Mouse (Mus musculus) kidney, postnatal 10 days (tissue): Measurements from ENCODE around the gene Gm43191.
"Not testable (repeated sequence)": the region's sequence is repeated elsewhere in the genome, so short reads cannot be mapped to it uniquely, and the experiment has no call there.

ENCODE experiments used
- DNase-seq: peaks from one replicate; pipeline ENCODE4 v3.0.0; 2021; ENCODE audit warnings: mixed read lengths

Gm43191 gene

DNA sequence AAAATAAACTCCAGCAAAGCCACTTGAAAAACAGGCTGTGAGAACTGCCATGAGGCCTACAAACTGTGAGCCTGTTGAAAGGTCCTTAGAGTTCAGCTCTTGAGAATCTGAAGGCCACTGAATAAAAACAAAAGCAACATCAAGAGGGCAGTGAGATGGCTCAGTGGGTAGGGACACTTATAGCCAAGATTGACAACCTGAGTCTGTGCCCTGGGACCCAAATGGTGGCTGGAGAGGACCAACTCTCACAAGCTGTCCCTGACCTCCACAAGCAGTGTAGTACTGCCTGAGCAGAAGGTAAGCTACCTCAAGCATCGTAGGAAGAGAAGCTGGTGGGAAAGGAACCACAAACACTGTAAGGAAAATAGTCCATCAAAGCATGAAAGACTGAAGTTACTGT is at the start of gene Gm43191:
TSS of gene Gm43191 (minus strand) at position 101 of the 400 bp plus-strand sequence.
- no peak for DNase-seq

DNA sequence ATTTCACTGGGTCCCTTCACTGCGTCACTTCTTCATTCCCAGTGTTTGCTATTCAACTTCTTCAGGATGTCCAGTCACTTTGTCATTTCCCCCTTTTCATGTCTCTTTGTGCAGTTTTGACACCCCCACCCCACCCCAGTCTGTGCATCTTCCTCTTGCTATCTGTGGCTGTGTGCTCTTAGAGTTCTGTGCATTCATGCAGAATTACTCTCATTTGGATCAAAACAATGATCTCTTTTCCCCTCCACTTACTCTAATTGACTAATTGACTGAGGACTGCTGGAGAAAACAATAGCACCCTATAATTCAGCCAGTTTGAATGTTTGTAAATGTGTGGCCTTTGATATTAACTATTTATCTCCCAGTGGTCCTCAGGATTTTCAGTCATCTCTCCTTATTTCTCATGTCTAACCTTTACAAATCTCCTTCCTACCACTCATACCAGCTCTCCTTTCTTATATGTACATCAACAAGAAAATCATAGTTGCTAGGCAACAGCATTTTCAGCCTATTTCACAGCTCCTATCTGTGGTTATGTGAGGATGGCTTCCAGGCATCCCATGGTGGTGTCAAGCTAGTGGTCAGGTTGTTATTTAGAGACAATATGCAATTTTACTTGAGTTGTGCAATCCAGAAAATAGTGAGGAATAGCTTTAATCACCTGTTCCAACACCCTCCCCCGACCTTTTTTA is 48.6 kb upstream of the Gm43191 start:
- no peak for DNase-seq

GRCm38 (mm10) chr3:116726807-116727206 is 45.7 kb upstream of the Gm43191 start:
- DNase-seq: no peak

- no peak for DNase-seq
Observed at GRCm38 (mm10) chr3:116723496-116724481, 42.7 kb upstream of the Gm43191 start.

DNA sequence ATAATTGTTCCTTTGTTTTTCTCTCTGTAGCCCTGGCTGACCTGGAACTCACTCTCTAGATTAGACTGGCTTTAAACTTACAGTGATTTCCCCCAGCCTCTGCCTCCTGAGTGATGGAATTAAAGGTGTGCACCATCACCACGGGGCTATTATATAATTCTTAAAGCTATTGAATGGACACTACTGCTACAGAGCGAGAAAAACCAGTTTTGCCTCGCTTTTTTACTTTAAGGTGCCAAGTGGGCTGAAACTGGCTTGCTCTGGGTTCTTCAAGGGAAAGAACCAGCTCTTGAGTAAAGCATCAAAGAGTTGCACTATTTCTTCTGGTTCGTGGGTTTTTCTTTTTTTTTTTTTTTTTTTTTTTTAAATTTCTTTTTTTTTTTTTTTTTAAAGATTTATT is 41.9 kb upstream of the Gm43191 start:
- no peak for DNase-seq

DNA sequence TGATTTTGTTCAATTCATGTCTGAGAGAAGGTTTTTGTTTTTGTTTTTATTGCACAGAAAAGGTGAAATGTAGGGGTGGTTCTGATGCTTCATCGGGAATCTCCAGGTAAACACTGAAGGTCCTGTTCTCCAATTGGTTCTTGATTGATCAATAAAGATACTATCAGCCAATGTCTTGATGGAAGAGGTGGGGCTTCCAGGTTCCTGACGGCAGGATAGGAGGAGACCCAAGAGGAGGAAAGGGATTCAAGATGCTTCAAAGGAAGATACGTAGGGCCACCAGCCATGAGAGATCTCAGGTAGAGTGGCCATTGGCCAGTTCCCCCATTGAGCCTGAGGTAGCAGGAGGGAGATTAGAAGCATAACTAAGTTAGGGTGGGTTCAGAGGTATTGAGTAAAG is 37.9 kb upstream of the Gm43191 start:
- no peak for DNase-seq

DNA sequence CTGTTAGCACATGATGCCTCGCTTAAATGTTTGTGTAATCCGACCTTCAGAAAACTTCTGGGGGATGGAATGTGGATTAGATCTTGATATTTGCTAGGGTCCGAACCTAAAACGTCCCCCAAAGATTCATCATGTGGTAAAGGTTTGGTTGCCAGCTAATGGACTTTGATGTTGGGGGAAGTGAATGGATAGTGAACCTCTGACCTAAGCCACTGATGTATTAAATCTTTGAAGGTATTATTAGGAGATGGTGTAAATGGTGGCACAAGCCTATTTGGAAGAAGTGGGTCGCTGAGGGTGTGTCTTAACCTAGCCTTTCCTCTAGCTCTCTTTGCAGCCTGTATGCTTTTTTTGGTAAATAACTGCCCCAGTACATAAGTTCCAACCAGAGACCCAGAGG is 32.0 kb upstream of the Gm43191 start:
- DNase-seq: no peak

GRCm38 (mm10) chr3:116712436-116712881 is 31.4 kb upstream of the Gm43191 start, which contains the start of gene Slc35a3:
Gene Slc35a3 (minus strand): TSS chr3:116712831.
- no peak for DNase-seq

DNA sequence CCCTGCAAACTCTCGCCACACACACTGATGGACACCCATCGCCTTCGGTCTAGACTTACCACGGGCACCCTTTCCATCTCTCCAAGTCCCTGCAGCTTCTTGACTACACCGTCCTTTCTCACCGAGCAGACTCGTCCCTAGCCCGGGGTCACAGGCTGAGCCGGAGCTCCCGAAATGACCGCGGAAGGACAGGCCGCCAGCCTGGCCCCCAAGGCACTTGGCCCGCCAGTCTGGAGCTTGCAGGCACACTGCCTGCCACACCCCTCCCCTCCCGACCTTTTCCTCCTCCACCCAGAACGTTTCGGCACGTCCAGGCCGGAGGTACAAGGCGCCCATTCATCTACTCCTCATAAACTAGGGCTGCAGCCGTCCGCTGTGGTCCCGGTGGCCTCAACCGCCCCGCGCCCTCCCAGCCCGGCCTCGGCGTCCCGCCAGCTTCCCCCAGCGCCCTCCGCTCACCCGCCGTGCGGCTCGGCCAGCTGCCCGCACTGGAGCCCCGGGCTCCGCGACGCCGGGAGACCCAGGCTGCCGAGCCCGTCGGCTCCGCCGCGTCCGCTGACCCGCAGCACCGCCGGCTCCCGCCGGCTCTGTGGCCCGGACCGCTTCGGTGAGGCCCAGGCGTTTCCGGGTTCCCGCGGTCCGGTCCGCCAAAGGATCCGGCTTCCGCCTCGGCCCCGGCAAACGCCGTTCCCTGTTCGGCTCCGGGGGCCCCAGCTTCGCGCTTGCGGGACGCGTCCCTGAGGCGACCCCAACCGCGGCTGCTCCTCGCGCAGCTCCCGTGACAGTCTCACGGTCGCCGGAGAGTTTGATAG is 30.8 kb upstream of the Gm43191 start:
- DNase-seq: peak; percentile 89

DNA sequence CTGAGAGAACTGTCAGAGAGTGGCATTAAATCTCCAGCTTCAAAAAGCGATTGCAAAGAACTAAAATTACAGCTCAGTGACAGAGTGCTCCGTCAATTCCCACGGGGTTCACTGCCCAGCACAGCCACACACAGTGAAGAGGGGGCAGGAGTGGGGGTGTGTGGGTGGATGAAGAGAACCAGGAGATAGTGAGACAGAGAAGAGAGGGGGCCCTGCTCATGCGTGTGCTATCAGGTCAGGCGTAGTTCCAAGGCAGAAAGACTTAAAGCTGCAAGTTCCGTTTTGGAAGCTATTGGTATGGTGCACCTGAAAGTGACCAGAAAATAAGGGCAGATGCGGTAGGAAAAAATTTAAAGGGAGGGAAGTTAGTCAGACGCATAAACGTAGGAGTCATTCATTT is 29.9 kb upstream of the Gm43191 start:
- no peak for DNase-seq

GRCm38 (mm10) chr3:116705637-116706204 is 24.7 kb upstream of the Gm43191 start:
- DNase-seq: no peak

- DNase-seq: no peak
Observed at GRCm38 (mm10) chr3:116703835-116704234, 22.8 kb upstream of the Gm43191 start.

DNA sequence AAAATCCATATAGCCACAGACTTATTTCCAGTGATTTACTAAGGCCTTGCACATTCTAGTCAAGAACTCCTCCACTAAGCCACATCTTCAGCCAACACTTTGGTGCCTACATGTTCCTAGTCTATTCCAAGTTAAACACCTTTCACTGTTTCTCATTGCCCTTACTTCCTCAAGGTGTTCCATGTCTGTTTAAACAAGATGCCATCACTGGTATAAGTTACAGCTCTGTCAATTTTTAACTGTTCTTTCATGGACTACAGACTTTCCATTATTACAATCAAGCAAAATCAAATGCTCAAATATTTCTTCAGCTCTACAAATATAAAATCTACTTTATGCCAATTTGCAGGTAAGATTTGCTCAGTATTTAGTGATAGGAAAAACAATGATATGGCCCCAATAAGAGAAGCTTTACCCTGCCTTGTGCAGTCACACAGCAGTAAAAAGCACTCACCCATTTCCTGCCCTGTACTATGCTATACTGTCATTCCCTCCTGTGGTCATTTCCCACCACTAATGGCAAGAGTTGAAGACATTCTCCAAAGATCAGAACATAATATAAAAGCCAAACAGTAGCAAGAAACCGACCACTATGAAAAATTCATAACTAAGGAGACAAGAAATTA is 21.7 kb upstream of the Gm43191 start:
- no peak for DNase-seq

DNA sequence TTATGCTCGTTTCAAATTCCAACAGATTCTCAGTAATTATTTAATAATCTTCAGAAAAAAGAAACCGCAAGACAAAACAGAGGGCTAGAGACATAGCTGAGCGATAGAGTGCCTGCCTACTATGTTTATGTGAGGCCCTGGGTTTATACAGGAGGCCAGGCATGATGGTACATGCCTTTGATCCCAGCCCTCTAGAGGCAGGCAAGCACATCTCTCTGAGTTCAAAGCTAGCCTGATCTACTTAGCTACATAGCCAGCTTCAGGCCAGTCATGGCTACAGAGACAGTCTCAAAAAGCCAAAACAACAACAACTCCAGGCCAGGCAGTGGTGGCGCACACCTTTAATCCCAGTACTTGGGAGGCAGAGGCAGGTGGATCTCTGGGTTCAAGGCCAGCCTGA is 20.5 kb upstream of the Gm43191 start:
- DNase-seq: no peak

- DNase-seq: no peak
Observed at GRCm38 (mm10) chr3:116698786-116699185, 17.7 kb upstream of the Gm43191 start.

DNA sequence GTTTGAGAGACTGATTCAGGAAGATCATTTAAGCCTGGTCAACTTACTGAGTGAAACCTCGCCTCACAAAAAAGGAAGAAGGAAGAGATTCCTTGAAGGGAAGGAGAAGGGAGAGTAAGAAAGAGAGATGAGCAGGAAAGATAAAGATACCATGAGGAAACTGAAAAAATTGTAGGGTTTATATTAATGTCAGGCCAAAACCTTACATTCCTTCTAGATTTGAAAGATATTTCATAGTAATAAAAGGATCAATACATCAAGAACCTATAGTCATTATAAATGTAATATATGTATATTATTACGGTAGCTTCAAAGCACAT is 14.6 kb upstream of the Gm43191 start:
- no peak for DNase-seq

- no peak for DNase-seq
Observed at GRCm38 (mm10) chr3:116694955-116695665, 14.1 kb upstream of the Gm43191 start.

DNA sequence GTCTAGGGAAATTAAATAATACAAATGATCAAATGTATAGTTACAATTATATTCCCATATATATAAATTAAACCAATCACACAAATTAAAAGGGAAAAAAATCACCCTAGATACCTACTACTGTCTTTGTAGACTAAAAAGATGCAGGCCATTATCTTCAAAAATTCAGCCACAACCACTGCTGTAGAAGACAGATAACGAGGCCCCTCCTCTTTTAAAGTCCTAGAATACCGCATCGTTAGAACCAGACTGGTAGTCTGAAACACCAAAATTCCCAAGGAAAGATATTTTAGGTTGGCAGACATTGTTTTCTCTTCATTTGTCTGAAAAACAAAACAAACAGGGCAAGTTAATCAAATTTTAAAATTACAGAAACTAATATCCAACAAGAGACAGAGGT is 13.3 kb upstream of the Gm43191 start:
- no peak for DNase-seq

GRCm38 (mm10) chr3:116664281-116664680 is 16.8 kb downstream of the Gm43191 start:
- DNase-seq: not testable (repeated sequence)

- DNase-seq: peak; percentile 100
Observed at GRCm38 (mm10) chr3:116662463-116662863, 18.6 kb downstream of the Gm43191 start, which contains the start of gene Mfsd14a. Gene Mfsd14a (minus strand): TSS chr3:116662677.

GRCm38 (mm10) chr3:116661870-116662414 is 19.1 kb downstream of the Gm43191 start:
- DNase-seq: no peak
